Mouse (Mus musculus) kidney, embryonic 14.5 days (tissue): ENCODE results near the gene Dkk3. TPM values are rescaled to one million over a fixed set of nuclear protein-coding genes. Genes with fewer than 3 reads are reported as not detected.

Experiments
- ATAC-seq: fragments of 200-750 bp; cut with Nextera tagmentation; 2 replicates; pipeline ENCODE4 v1.8.0; 2017; ENCODE audit warnings: moderate number of reproducible peaks, mild to moderate bottlenecking, moderate TSS enrichment, moderate library complexity; ENCODE audit not compliant: low FRiP score, low TSS enrichment
- H3K27ac ChIP-seq: fragments of 300-500 bp; sonication (generic); 2 replicates; pipeline ENCODE4 v1.5.1; 2014; ENCODE audit warnings: low read depth, mild to moderate bottlenecking, low read length, moderate library complexity, mixed read lengths
- H3K27me3 ChIP-seq: fragments of 300-500 bp; sonication (generic); 2 replicates; pipeline ENCODE4 v1.6.1; 2014; ENCODE audit warnings: mild to moderate bottlenecking, low read length; ENCODE audit not compliant: control insufficient read depth, insufficient read depth
- H3K36me3 ChIP-seq: fragments of 300-500 bp; sonication (generic); 2 replicates; pipeline ENCODE4 v1.6.1; 2014; ENCODE audit warnings: low read length, mixed read lengths; ENCODE audit not compliant: control insufficient read depth, insufficient read depth
- H3K4me1 ChIP-seq: fragments of 300-500 bp; sonication (generic); 2 replicates; pipeline ENCODE4 v1.6.1; 2014; ENCODE audit warnings: low read length, mixed read lengths; ENCODE audit not compliant: control insufficient read depth, insufficient read depth
- H3K4me2 ChIP-seq: fragments of 300-500 bp; sonication (generic); replicated peaks from 2 replicates; pipeline ENCODE4 v1.6.1; 2014; ENCODE audit warnings: low read depth, mild to moderate bottlenecking, low read length
- H3K4me3 ChIP-seq: fragments of 300-500 bp; sonication (generic); 2 replicates; pipeline ENCODE4 v1.5.1; 2014; ENCODE audit warnings: mild to moderate bottlenecking, low read length
- H3K9ac ChIP-seq: fragments of 300-500 bp; sonication (generic); 2 replicates; pipeline ENCODE4 v1.6.1; 2014; ENCODE audit warnings: low read depth, mild to moderate bottlenecking, low read length, moderate library complexity
- H3K9me3 ChIP-seq: fragments of 300-500 bp; sonication (generic); 2 replicates; pipeline ENCODE4 v1.6.1; 2016; ENCODE audit warnings: low read length; ENCODE audit not compliant: control insufficient read depth
- WGBS: fragments of 180-500 bp; shearing (Covaris S2); extraction: QIAGEN DNeasy Blood & Tissue Kit; methylation state at CpG from one replicate; pipeline ENCODE4 v1.1.7; 2014; 5-methylcytosine and 5-hydroxymethylcytosine counted together
- polyA plus RNA-seq: library from polyadenylated mRNA; unstranded; fragments of >200 nt; fragmentation: Nextera tagmentation; extraction: Ambion mirVana; gene quantifications from 2 replicates; pipeline ENCODE4 v1.2.1, GENCODE M21; 2014

Dkk3 gene
- polyA plus RNA-seq, 1 experiment from 2014 or later, result 14.9 TPM

DNA sequence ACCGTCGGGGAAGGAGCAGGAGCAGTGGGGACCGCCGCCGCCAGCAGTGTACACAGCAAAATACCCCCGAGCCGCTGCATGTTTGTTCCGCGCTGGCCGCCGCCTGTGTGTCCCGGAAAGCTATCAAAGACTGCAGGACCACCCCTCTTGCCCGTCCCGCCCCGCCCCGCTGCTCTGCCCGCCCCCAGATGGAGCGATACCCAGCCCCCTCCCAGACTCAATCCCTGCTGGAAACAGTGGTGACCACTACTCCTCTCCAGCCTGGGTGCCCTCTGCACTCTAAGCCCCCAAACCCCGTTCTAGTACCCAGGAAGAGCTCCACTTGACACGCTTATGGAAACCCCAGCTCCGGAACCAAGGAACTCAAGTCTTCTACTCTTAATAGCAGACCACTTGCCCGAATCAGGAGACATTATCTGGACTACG lies 528 bp downstream of the Dkk3 start:
- H3K9me3 ChIP-seq, result no peaks in the 10 kb centered on the region
- 2% methylated on average over 23 of the region's 23 CpGs for WGBS
- no peaks in the 10 kb centered on the region for H3K27me3 ChIP-seq

DNA sequence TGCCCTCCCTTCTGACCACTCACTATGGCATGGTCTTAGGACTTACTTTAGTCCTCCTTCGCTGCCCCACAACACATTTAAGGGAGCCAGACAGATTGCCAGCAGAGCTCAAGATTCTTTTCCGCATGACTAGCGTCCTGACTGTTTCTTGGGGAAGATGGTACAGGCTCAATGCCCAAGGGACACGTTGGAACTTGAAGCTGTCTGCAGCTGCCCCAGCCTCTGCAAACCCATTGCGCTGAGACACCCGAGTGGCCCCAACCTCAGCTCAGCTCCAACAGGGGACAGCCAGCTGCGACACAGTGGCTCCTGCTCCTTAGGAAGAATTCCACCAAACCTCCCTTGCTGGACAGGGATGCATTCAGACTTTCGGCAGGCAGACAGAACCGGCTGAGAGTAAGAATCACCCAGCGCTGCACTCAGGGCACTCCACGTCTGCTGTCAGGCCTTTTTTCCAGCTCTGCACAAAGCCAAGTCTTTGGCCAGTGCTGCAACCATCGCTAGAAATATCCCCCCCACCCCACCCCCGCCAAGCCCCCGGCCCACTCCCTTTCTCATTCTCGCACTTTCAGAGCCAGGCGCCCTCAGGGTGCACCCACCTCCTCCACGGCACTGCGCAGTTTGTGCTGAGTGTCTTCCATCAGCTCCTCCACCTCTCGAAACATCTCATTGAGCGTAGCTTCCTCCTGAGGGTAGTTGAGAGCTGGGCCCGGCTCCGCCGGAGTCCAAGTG lies 1.1 kb downstream of the Dkk3 start:
- no peaks in the 10 kb centered on the region for H3K27me3 ChIP-seq
- no peaks in the 10 kb centered on the region for H3K9me3 ChIP-seq
- peak overlapping the region; percentile 62 for H3K4me2 ChIP-seq
- H3K27ac ChIP-seq, result no peak overlapping the region
- peak overlapping the region; percentile 44 for H3K4me3 ChIP-seq
- peak; percentile 32; the same call in 1 of the 2 replicates for ATAC-seq
- WGBS, result 7% methylated on average over 23 of the region's 23 CpGs
- peak overlapping the region; percentile 51 for H3K9ac ChIP-seq
- peaks cover 23% of the 10 kb centered on the region for H3K4me1 ChIP-seq
- no peaks in the 10 kb centered on the region for H3K36me3 ChIP-seq

More for the DNA sequence above, 528 bp downstream of the Dkk3 start:
- Histone ChIP-seq H3K9ac (peak overlapping the region; percentile 51), H3K36me3 (no peaks in the 10 kb centered on the region), H3K4me1 (peaks cover 23% of the 10 kb centered on the region), H3K4me2 (peak overlapping the region; percentile 62), H3K4me3 (peak overlapping the region; percentile 44), H3K27ac (no peak overlapping the region)
- ATAC-seq, result peak; percentile 61

DNA sequence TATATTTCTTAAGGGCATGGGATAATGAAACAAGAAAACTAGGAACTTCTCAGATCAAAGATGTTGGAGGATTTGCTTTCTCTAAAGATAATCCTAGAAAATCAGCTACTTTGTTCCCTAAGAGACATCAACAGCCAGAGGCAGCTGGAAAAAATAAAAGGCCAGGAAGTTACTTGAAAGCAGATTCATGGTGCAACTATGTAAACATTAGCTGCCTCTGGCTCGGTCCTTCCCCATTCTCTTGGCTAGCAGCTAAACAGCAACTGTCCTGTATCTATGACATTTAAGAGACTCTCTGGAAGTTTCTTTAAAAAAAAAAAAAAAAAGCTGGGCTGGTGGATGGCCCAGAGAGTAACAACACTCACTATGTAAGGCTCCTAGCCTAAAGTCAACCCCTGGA lies 3.7 kb downstream of the Dkk3 start:
- Histone ChIP-seq H3K4me1 (peaks cover 23% of the 10 kb centered on the region), H3K9ac (no peak overlapping the region), H3K36me3 (no peaks in the 10 kb centered on the region), H3K4me3 (no peak overlapping the region), H3K27ac (no peak overlapping the region), H3K27me3 (no peaks in the 10 kb centered on the region), H3K4me2 (no peak overlapping the region), H3K9me3 (no peaks in the 10 kb centered on the region)
- 10% methylated on average over 1 of the region's 1 CpGs for WGBS
- ATAC-seq, result no peak

DNA sequence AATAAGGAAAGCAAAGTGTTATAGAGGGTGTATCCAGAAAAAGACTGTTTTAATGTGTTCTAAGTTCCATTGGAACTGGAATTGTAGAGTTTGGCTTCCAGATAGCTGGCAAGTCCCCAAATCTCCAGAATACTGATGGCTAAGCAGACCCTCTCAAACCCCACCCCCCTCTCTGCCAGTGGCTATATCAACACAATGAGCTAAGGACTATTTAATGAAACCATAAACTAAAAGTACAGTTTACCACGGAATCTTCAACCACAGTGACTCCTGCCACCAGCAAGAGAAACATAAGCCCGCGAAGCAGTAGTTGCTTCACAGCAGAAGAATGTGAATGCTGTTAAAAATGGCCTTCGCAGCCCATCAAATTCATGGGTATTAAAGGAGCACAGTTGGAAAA lies 4.4 kb downstream of the Dkk3 start:
- Histone ChIP-seq H3K9me3 (no peaks in the 10 kb centered on the region), H3K36me3 (no peaks in the 10 kb centered on the region), H3K4me3 (no peak overlapping the region), H3K27ac (0 out of 2 replicates have a peak overlapping the region, but pooled peaks have one; percentile 51), H3K9ac (no peak overlapping the region), H3K4me1 (peaks cover 23% of the 10 kb centered on the region), H3K4me2 (no peak overlapping the region), H3K27me3 (no peaks in the 10 kb centered on the region)
- no peak for ATAC-seq
- 67% methylated on average over 4 of the region's 4 CpGs for WGBS

DNA sequence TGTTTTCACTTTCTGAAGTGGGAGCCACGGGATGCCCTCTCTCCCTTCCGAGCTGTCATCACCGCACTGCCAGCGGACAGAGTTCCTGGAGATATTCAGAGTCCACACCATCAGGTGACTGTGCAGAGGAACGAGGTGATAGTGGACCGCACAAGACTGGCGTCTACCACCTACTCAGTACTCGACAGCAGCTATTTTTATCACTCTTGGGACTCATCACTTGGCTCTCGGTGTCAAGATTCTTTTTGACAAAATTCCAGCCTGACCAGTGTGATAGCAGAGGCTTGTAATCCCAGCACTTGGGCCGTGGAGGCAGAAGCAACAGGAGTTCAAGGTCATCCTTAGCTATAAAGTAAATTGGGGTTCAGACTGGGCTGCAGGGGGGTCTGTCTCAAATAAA lies 9.7 kb downstream of the Dkk3 start:
- no peak for ATAC-seq
- no peak overlapping the region for H3K9ac ChIP-seq
- H3K27me3 ChIP-seq, result no peaks in the 10 kb centered on the region
- peaks cover 2% of the 10 kb centered on the region; the same call in 1 of the 2 replicates for H3K36me3 ChIP-seq
- 0 out of 2 replicates have a peak, but pooled peaks cover 4% of the 10 kb centered on the region for H3K4me1 ChIP-seq
- no peak overlapping the region for H3K27ac ChIP-seq
- no peaks in the 10 kb centered on the region for H3K9me3 ChIP-seq
- 93% methylated on average over 10 of the region's 10 CpGs for WGBS
- H3K4me2 ChIP-seq, result no peak overlapping the region
- H3K4me3 ChIP-seq, result no peak overlapping the region

DNA sequence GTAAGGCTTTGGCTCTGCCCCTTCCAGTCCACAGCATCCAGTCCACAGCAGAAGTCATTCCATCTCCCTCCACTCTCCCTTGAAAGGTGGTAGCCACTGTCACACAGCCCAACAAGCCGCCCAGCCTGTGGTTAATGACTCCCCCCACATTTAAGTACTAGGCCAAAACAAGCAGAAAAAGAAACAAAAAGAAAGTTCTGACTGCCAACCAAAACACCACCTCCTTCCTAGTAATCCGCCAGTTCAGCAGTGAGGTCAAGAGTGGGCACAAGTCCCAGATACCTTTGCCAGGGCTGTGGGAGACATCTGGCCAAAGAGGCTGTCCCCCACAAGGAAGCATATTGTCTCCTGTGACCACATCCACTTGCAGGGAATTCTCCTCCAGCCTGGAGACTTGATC lies 10.9 kb downstream of the Dkk3 start:
- Histone ChIP-seq H3K9ac (no peak overlapping the region), H3K27me3 (no peaks in the 10 kb centered on the region), H3K36me3 (peaks cover 2% of the 10 kb centered on the region; the same call in 1 of the 2 replicates), H3K4me2 (no peak overlapping the region), H3K9me3 (no peaks in the 10 kb centered on the region), H3K4me3 (no peak overlapping the region), H3K27ac (no peak overlapping the region), H3K4me1 (peaks cover 13% of the 10 kb centered on the region)
- WGBS, result 68% methylated on average over 2 of the region's 2 CpGs
- ATAC-seq, result no peak

DNA sequence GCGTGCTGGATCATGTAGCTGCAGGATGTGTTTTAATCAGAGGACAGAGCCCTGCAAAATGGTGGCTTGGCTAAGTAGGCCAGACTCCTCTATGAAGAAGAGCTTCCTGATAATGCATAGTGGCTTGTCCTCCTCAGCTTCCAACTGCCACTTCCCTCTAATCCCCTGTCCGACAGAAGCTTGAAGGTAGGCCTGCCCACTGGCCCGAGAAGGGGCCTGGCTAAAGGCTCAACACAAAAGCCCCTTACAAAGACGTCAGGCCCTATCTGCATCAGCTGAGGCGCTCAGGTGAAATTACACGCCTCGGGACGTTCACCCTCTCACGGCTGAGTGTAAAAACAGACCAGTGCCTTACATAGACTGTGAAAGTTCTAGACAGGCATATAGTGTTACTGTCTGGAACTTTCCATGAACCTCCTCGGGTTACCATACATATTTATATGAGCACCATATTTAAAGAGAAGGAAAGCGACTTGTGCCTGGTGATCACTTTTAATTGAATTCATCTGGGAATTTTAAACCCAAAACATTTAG lies 14.1 kb downstream of the Dkk3 start:
- Histone ChIP-seq H3K27ac (no peak overlapping the region), H3K4me2 (no peak overlapping the region), H3K4me3 (no peak overlapping the region), H3K4me1 (peaks cover 15% of the 10 kb centered on the region), H3K9me3 (no peaks in the 10 kb centered on the region), H3K27me3 (no peaks in the 10 kb centered on the region), H3K9ac (no peak overlapping the region), H3K36me3 (peaks cover 2% of the 10 kb centered on the region; the same call in 1 of the 2 replicates)
- WGBS, result 54% methylated on average over 11 of the region's 11 CpGs
- ATAC-seq, result no peak

DNA sequence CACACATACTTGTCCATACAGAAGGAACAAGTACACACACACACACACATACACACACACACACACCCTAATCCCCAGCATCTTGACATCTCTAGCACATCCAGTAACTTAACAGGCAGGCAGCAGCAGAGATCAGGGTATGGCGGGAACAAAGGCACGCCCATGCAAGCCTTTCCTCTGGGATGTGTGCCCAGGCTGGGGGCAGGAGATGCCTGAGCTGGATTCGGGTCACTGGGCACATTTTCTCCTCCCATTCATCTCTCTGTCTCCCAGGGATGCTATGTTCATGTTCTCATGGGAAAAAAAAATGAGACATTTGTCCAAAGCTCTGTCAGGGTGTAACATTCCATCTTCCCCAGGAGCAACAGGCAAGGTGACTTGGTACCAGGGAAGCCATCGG lies 14.9 kb downstream of the Dkk3 start:
- no peak overlapping the region for H3K27ac ChIP-seq
- H3K4me1 ChIP-seq, result peaks cover 15% of the 10 kb centered on the region
- H3K9me3 ChIP-seq, result no peaks in the 10 kb centered on the region
- H3K4me3 ChIP-seq, result no peak overlapping the region
- H3K36me3 ChIP-seq, result peaks cover 2% of the 10 kb centered on the region; the same call in 1 of the 2 replicates
- no peak overlapping the region for H3K9ac ChIP-seq
- ATAC-seq, result no peak
- no peaks in the 10 kb centered on the region for H3K27me3 ChIP-seq
- WGBS, result 70% methylated on average over 4 of the region's 4 CpGs
- no peak overlapping the region for H3K4me2 ChIP-seq

DNA sequence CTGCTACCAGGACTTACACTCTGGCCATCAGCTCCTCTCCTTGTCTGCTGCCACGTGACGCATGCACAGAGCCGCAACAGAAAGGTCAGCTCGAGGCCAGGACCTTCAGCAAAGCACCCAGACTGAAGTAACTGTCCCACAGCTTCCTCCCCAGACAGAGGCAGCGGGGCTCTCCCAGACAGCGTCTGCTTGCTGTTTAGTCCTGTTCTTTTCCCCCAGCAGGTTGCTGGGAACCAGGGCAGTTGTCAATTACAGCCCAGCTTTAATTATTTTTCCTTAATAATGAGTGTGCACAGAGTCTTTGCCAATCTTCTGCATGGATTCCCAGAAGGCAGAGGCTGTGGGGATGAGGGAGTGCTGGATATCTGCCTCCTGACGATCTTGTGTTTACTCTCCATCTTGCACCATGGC lies 15.8 kb downstream of the Dkk3 start:
- Histone ChIP-seq H3K9me3 (no peaks in the 10 kb centered on the region), H3K9ac (no peak overlapping the region), H3K4me3 (no peak overlapping the region), H3K27me3 (no peaks in the 10 kb centered on the region), H3K4me1 (peaks cover 15% of the 10 kb centered on the region), H3K27ac (no peak overlapping the region), H3K36me3 (no peaks in the 10 kb centered on the region), H3K4me2 (no peak overlapping the region)
- no peak for ATAC-seq
- WGBS, result 53% methylated on average over 7 of the region's 7 CpGs
